Mouse (Mus musculus) left cerebral cortex, postnatal 4 days (tissue): ENCODE results near the gene Ahnak. TPM values are rescaled to one million over a fixed set of nuclear protein-coding genes. Genes with fewer than 3 reads are reported as not detected.

Experiments
- DNase-seq: peaks from one replicate; pipeline ENCODE4 v3.0.0-alpha.2; 2022
- intact Hi-C: fragments of 180-260 bp; cut with DNase I; formaldehyde crosslinking; loops from one replicate; pipeline ENCODE4 v1.15.1; 2025
- total RNA-seq, 2 experiments: library from RNA; stranded (reverse); gene quantifications; 2 replicates each; pipeline ENCODE4 v1.2.3; 2021

Ahnak gene
- total RNA-seq, 2 experiments from 2014 or later: 14.0 to 18.5 TPM

GRCm38 (mm10) chr19:9059391-9059790 is 70.3 kb downstream of the Ahnak start:
- intact Hi-C loops: no loop called here
- no peak for DNase-seq

DNA sequence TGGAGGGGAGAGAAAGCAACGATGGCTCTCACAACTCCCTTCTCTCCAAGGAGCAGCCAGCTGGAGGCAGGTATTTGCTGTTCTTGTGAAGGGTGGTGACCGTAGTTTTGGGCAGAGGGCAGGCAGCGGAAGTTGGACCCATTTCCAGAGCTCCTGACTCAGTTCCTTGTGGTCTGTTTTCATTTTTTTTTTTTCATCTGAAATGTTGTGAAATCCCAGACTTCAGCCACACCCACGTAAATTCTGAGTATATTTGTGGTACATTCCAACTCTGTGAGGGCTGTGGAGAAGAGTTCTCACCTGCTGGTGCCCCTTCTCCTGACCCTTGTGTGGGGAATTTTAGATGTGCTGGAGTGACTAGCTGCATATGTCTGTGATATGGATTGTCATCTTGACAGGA is 71.0 kb downstream of the Ahnak start:
- intact Hi-C loops: no loop called here
- no peak for DNase-seq

GRCm38 (mm10) chr19:9061221-9061893 is 72.3 kb downstream of the Ahnak start:
- no peak for DNase-seq
- intact Hi-C loops: no loop called here

DNA sequence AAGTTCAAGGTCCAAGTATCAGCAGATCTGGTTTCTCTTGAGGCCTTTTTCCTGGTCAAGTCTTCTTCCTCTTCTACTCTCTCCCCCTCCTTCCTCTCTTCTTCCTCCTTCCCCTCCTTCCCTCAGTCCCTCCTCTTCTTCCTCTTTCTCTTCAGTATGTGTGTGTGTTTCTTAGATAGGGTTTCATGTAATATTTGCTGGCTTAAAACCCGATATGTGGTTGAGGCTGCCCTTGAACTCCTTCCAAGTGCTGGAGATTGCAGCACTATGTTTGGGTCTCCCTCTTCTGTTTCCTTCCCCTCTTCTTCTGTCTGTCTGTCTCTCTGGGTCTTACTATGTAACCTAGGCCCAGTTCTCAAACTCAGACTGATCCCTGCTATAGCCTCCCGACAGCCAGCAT is 73.7 kb downstream of the Ahnak start:
- intact Hi-C loops: no loop called here
- no peak for DNase-seq

DNA sequence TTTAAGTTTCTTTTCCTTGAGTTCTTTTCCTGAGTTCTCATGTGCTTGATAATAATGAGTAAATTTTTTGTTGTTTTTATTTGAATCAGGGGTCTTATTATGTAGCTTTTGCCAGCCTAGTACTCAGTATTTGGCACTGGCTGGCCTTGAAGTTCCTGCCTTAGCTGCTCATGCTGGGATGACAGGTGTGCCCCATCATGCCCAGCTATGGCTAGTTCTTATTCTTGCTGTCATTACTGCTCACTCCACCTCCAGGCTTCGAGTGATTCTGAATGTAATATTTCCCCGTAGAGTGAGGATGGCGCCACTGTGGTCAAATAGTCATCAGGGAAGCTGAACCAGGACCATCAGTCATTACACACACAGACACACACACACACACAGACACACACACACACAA is 74.7 kb downstream of the Ahnak start:
- DNase-seq: no peak

GRCm38 (mm10) chr19:9065621-9066561 is 76.8 kb downstream of the Ahnak start:
- no peak for DNase-seq
- intact Hi-C loops: no loop called here

More for the DNA sequence above, 74.7 kb downstream of the Ahnak start:
- intact Hi-C loops: no loop called here

DNA sequence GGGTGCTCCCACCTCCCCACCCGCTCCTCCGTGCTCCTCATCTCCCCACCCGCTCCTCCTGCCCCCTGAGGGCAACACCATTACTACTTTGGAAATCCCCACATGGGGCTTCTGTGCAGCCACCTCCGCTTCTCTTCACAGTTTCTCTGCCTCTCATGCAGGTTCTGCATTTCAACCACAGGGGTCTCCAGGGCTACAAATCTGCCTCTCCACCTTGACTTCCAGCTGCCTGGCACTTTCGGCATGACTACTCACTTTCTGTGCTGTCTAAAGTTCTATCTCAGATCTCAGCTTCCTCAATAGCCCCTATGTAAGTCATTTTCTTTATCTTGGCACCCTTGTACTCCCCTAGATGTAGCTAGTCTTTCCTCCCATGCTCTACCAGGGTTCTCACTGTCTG is 78.2 kb downstream of the Ahnak start:
- intact Hi-C loops: no loop called here
- no peak for DNase-seq

GRCm38 (mm10) chr19:9069687-9070307 is 80.7 kb downstream of the Ahnak start:
- intact Hi-C loops: no loop called here
- DNase-seq: peak; percentile 63

- intact Hi-C loops: no loop called here
These were observed 81.2 kb downstream of the Ahnak start for GRCm38 (mm10) chr19:9070316-9070715.

GRCm38 (mm10) chr19:9071456-9072156 is 82.5 kb downstream of the Ahnak start:
- intact Hi-C loops: no loop called here
- peak; percentile 74 for DNase-seq

More at GRCm38 (mm10) chr19:9070316-9070715, 81.2 kb downstream of the Ahnak start:
- no peak for DNase-seq

GRCm38 (mm10) chr19:9072157-9072530 is 83.1 kb downstream of the Ahnak start:
- DNase-seq: no peak
- intact Hi-C loops: no loop called here

DNA sequence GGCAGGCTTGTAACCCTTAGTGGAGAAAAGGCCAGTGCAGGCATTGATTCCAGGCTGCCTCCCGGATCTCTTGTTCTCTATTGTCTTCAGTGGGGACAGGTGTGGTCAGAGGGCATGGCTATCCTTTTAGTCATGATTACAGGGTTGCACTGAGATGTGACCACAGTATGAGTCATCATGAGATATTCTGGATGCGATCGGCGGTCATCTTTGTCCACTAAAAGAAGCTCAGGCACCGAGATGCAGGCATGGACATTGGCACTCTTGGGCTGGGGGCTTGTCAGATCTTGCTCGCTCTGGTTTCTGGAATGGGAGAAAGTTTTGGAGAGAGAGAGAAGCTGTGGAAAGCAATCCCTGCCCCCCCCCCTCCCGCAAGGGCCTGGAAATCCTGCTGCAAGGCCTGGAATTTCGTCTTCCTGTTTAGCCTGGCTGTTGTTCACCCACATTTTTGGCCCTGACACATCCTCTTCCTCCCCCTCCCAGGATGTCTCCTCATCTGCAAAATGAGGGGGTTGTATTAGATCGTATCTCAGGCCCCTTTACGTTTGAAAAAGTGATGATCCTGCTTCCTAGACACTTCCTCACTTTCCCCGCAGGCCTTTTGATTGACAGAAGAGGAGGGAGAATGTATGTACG is 84.8 kb downstream of the Ahnak start:
- DNase-seq: no peak
- intact Hi-C loops: no loop called here

DNA sequence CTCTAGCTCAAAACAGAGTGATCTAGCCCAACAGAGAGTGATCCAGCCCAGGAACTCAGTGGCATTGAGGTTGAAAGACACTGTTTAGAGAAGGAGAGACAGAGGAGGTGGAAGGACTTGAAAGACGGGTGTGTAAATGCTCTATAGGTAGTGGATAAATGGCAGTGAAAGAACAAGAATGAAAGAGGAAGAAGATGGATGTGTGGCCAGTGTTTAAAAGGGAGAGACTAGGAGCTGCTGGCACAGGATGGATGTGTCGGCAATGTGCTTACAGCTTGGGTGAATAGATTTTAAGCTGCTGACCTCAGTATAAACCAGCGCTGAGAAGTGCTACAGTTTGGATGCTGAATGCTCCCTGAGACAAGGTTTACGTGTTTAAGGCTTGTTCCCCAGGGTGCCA is 85.3 kb downstream of the Ahnak start:
- intact Hi-C loops: no loop called here

GRCm38 (mm10) chr19:9075558-9075957 is 86.5 kb downstream of the Ahnak start:
- no peak for DNase-seq
- intact Hi-C loops: no loop called here

More for the DNA sequence above, 85.3 kb downstream of the Ahnak start:
- DNase-seq: no peak

DNA sequence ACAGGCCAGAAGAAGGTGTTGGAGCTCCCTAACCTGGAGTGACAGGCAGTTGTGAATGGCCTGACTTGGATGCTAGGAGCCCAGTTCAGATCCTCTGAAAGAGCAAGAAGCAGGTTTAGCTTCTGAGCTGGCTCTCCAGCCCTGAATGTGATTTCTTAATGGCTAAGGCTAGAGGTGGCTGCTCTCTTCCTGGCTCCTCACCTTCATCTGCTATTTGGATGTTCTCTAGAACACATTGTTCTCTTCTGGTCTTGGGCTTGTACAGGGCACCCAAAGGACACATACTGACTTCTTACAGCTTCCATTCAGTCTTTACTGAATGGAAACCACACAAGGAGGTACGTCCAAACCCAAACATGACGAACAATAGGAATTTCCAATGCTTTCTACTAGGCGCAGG is 87.0 kb downstream of the Ahnak start:
- DNase-seq: no peak
- intact Hi-C loops: no loop called here

- intact Hi-C loops: no loop called here
- DNase-seq: no peak
These were observed 88.0 kb downstream of the Ahnak start for GRCm38 (mm10) chr19:9076982-9077660.

GRCm38 (mm10) chr19:9079916-9080315 is 90.8 kb downstream of the Ahnak start:
- DNase-seq: no peak

GRCm38 (mm10) chr19:9081311-9082190 is 92.5 kb downstream of the Ahnak start:
- intact Hi-C loops: loop anchor here (10.0 kb wide), 1 partner anchor 107 kb away; no protein-coding TSS in a partner anchor

More at GRCm38 (mm10) chr19:9079916-9080315, 90.8 kb downstream of the Ahnak start:
- intact Hi-C loops: loop anchor here (10.0 kb wide), 1 partner anchor 105 kb away; no protein-coding TSS in a partner anchor

More at GRCm38 (mm10) chr19:9081311-9082190, 92.5 kb downstream of the Ahnak start:
- no peak for DNase-seq
